Mouse (Mus musculus) stomach, embryonic 16.5 days (tissue): Measurements from ENCODE around the gene Cblb. TPM values are rescaled to one million over a fixed set of nuclear protein-coding genes. Genes with fewer than 3 reads are reported as not detected.

Experiments
- ATAC-seq: fragments of 200-750 bp; cut with Nextera tagmentation; 2 replicates; pipeline ENCODE4 v1.8.0; 2017; ENCODE audit warnings: moderate number of reproducible peaks, moderate TSS enrichment; ENCODE audit not compliant: insufficient read depth, low FRiP score
- H3K27ac ChIP-seq: fragments of 300-500 bp; sonication (generic); 2 replicates; pipeline ENCODE4 v1.5.1; 2014; ENCODE audit warnings: low read length
- H3K27me3 ChIP-seq: fragments of 300-500 bp; sonication (generic); 2 replicates; pipeline ENCODE4 v1.6.1; 2014; ENCODE audit warnings: low read length, control low read depth, mixed read lengths; ENCODE audit not compliant: control insufficient read depth, insufficient read depth
- H3K36me3 ChIP-seq: fragments of 300-500 bp; sonication (generic); 2 replicates; pipeline ENCODE4 v1.6.1; 2014; ENCODE audit warnings: low read length; ENCODE audit not compliant: control insufficient read depth, insufficient read depth
- H3K4me1 ChIP-seq: fragments of 300-500 bp; sonication (generic); 2 replicates; pipeline ENCODE4 v1.6.1; 2014; ENCODE audit warnings: low read length, control low read depth, mixed read lengths; ENCODE audit not compliant: control insufficient read depth, insufficient read depth
- H3K4me2 ChIP-seq: fragments of 300-500 bp; sonication (generic); 2 replicates; pipeline ENCODE4 v1.6.1; 2014; ENCODE audit warnings: low read depth, low read length, mixed read lengths
- H3K4me3 ChIP-seq: fragments of 300-500 bp; sonication (generic); replicated peaks from 2 replicates; pipeline ENCODE4 v1.5.1; 2014; ENCODE audit warnings: mild to moderate bottlenecking, low read length
- H3K9ac ChIP-seq: fragments of 300-500 bp; sonication (generic); 2 replicates; pipeline ENCODE4 v1.6.1; 2014; ENCODE audit warnings: low read length
- H3K9me3 ChIP-seq: fragments of 300-500 bp; sonication (generic); replicated peaks from 2 replicates; pipeline ENCODE4 v1.6.1; 2016; ENCODE audit warnings: low read length, control low read depth; ENCODE audit not compliant: control insufficient read depth
- WGBS: fragments of 180-500 bp; shearing (Covaris S2); extraction: QIAGEN DNeasy Blood & Tissue Kit; methylation state at CpG from one replicate; pipeline ENCODE4 v1.1.7; 2014; 5-methylcytosine and 5-hydroxymethylcytosine counted together
- polyA plus RNA-seq: library from polyadenylated mRNA; unstranded; fragments of >200 nt; fragmentation: Nextera tagmentation; extraction: Ambion mirVana; gene quantifications from 2 replicates; pipeline ENCODE4 v1.2.1, GENCODE M21; 2015

The Cblb gene
- polyA plus RNA-seq, 1 experiment from 2014 or later: 11.7 TPM

DNA sequence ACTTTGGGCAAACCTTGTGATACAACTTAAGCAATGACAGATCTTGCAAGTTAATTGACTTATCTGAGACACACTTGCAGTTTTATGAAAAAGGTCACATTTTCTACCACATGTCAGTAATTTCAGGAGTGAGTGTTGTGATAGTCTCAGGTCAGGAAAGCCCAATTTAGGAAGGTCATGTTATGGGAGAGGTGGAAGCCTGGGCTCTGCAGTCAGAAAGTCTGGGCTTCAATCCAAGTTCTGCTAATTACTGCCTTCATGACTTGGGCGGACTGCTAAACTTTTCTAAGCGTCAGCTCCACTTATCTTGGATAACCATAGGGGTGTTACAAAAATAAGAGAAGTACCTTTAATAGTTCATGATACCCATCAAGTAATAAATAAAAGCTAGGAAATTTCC, 22.6 kb upstream of the Cblb start:
- Histone ChIP-seq H3K4me2 (no peak overlapping the region), H3K9ac (no peak overlapping the region), H3K27ac (no peak overlapping the region), H3K4me1 (no peaks in the 10 kb centered on the region), H3K9me3 (no peaks in the 10 kb centered on the region), H3K4me3 (no peak overlapping the region), H3K36me3 (no peaks in the 10 kb centered on the region), H3K27me3 (no peaks in the 10 kb centered on the region)
- ATAC-seq: no peak
- WGBS: 21% methylated on average over 2 of the region's 2 CpGs

DNA sequence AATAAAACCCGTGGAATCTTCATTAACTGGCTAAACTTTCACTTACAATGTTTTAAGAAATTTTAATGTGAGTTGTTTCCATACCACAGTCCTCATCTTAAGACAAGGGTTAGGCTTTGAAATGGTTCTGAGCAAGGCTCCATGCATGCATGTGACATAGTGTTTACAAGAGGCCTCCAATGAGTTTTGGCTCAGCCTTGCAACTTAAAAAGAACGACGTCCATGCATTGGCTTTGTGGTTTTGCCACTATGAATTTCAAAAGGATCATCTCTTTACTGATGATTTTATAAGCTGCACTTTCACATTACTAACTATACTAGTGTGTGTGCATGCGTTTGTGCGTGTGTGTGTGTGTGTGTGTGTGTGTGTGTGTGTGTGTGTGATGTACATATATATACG, 21.6 kb upstream of the Cblb start:
- 83% methylated on average over 6 of the region's 6 CpGs for WGBS

DNA sequence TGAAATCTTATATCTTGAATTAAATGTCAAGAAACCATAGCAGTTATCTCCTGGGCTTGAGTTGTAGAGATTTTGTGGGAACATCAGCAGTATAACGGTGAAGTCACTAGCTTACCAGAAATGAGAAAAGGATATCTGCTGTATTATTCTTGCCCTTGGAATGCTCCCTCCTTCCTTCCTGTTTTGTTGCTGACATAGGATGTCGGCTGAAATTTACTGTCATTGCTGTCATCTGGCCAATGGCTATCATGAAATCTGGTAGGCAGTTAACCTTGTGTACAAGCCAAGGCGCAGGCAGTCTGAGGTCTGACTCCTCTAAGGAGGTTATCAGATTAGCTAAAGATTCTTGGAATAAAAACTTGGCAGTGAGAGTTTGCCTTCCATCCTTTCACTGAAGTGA, 18.0 kb upstream of the Cblb start:
- Histone ChIP-seq H3K9ac (no peak overlapping the region), H3K9me3 (no peaks in the 10 kb centered on the region), H3K4me1 (no peaks in the 10 kb centered on the region), H3K27ac (no peak overlapping the region), H3K4me2 (no peak overlapping the region), H3K4me3 (no peak overlapping the region), H3K27me3 (no peaks in the 10 kb centered on the region), H3K36me3 (no peaks in the 10 kb centered on the region)
- 80% methylated on average over 3 of the region's 3 CpGs for WGBS
- ATAC-seq: no peak

More for the DNA sequence above, 21.6 kb upstream of the Cblb start:
- Histone ChIP-seq H3K27me3 (no peaks in the 10 kb centered on the region), H3K4me1 (no peaks in the 10 kb centered on the region), H3K36me3 (no peaks in the 10 kb centered on the region), H3K4me2 (no peak overlapping the region), H3K27ac (no peak overlapping the region), H3K9me3 (no peaks in the 10 kb centered on the region), H3K4me3 (no peak overlapping the region), H3K9ac (no peak overlapping the region)
- ATAC-seq: no peak

DNA sequence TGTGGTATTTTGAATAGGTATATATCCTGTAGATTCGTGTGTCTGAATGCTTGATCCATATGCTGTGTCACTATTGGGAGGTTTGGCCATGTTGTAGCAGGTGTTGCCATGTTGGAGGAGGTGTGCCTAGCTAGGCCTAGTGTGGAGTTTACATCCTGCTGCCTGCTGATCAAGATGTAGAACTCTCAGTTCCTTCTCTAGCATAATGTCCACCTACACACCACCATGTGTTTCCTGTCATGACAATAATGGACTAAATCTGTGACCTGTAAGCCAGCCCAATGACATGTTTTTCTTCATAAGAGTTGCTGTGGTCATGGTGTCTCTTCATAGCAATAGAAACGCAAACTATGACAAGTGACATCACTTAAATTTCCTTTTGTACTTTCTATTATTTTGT, 17.2 kb upstream of the Cblb start:
- H3K4me2 ChIP-seq: no peak overlapping the region
- H3K9ac ChIP-seq: no peak overlapping the region
- H3K4me1 ChIP-seq: no peaks in the 10 kb centered on the region
- H3K27me3 ChIP-seq: no peaks in the 10 kb centered on the region
- 81% methylated on average over 2 of the region's 2 CpGs for WGBS
- ATAC-seq: no peak
- H3K36me3 ChIP-seq: no peaks in the 10 kb centered on the region
- no peak overlapping the region for H3K27ac ChIP-seq
- no peaks in the 10 kb centered on the region for H3K9me3 ChIP-seq
- no peak overlapping the region for H3K4me3 ChIP-seq

DNA sequence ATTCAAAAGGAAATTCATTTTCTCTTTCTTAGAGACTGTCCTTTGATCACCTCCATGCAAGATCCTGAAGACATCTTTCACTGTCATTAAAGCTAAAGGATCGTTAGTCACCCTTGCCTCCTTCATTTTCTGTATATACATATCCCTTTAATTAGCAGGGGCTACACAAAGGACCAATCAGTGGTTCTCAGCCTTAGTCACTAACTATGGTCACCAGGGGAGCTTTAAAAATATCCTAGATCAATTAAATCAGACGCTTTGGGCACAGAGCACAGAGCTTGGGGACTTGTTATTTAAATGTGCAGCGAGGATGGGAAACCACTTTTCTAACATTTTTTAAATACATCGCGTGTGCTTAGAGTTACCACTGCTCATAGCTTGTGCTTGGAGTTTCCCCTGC, 7.6 kb upstream of the Cblb start:
- H3K36me3 ChIP-seq: no peaks in the 10 kb centered on the region
- H3K9ac ChIP-seq: no peak overlapping the region
- no peaks in the 10 kb centered on the region for H3K27me3 ChIP-seq
- H3K27ac ChIP-seq: no peak overlapping the region
- ATAC-seq: no peak
- H3K4me2 ChIP-seq: no peak overlapping the region
- no peaks in the 10 kb centered on the region for H3K4me1 ChIP-seq
- H3K9me3 ChIP-seq: no peaks in the 10 kb centered on the region
- 79% methylated on average over 5 of the region's 5 CpGs for WGBS
- H3K4me3 ChIP-seq: no peak overlapping the region

DNA sequence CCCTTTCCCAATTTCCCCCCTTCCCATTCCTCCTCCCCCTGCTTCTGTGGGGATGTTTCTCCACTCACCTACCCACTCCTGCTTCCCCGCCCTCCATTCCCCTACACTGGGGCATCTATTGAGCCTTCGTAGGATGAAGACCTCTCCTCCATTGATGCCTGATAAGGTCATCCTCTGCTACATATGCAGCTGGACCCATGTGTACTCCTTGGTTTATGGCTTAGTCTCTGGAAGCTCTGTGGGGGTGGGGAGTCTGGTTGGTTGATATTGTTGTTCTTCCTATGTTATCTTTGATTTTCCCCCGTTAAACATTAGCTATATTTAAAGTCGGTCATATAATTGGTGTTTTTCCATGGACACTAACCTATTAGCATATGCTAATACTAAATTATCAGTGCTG, 3.7 kb upstream of the Cblb start:
- no peaks in the 10 kb centered on the region for H3K9me3 ChIP-seq
- no peak overlapping the region for H3K4me2 ChIP-seq
- H3K4me1 ChIP-seq: peaks cover 7% of the 10 kb centered on the region; the same call in 1 of the 2 replicates
- H3K9ac ChIP-seq: no peak overlapping the region
- H3K27me3 ChIP-seq: no peaks in the 10 kb centered on the region
- ATAC-seq: no peak
- no peak overlapping the region for H3K4me3 ChIP-seq
- 85% methylated on average over 4 of the region's 4 CpGs for WGBS
- no peak overlapping the region for H3K27ac ChIP-seq
- no peaks in the 10 kb centered on the region for H3K36me3 ChIP-seq

DNA sequence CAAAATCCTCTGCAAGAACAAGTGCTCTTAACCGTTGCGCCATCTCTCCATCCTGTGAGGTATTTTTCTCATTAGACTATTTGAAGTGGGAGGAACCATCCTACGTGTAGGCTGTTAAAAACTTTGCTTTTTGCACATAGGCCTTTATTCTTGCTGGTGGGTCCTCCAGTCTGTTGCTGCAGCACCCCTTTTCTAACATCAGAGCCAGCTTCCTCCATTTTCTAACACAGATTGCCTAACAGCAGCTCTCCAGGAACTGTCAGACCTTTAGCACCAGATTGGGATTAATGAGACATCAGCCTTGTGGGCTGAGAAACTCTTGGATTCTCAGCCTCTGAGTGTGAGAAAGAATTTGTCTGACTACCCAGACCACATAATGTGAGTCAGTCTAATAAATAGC, 2.0 kb upstream of the Cblb start:
- Histone ChIP-seq H3K9ac (no peak overlapping the region), H3K4me2 (no peak overlapping the region), H3K27me3 (no peaks in the 10 kb centered on the region), H3K36me3 (no peaks in the 10 kb centered on the region), H3K27ac (no peak overlapping the region), H3K4me3 (no peak overlapping the region), H3K4me1 (peaks cover 11% of the 10 kb centered on the region; the same call in 1 of the 2 replicates), H3K9me3 (no peaks in the 10 kb centered on the region)
- no peak for ATAC-seq
- WGBS: 80% methylated on average over 3 of the region's 3 CpGs

DNA sequence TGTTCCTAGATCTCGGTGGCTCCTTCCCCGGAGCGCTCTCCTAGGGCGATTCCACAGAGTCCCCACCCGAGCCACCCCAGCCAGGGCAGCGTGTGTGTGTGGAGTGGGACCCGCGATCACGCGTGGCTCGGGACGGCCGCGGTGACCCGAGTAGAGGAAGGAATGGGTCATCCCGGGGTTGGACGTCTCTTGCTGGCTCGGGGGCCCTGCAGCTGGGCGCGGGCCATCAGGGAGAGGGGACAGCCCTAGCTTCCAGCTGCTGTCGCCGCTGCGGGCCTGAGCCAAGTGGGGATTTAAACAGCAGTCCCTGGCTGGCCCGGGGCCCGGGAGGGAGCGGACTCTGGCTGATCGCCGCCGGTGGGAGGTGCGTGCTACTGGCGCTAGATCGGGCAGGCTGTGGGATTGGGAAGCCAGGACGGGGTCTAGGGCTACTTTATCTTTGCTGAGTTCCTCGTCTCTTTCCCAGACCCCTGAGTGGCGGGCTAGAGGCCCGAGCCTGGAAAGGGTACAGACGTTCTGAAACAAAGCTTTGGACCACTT, 757 bp downstream of the Cblb start:
- Histone ChIP-seq H3K27me3 (no peaks in the 10 kb centered on the region), H3K9ac (peak overlapping the region; percentile 86), H3K4me3 (peak overlapping the region; percentile 73), H3K9me3 (no peaks in the 10 kb centered on the region), H3K27ac (peak overlapping the region; percentile 98), H3K36me3 (peaks cover 3% of the 10 kb centered on the region; the same call in 1 of the 2 replicates), H3K4me1 (peaks cover 19% of the 10 kb centered on the region; the same call in 1 of the 2 replicates), H3K4me2 (peak overlapping the region; percentile 66)
- 1% methylated on average over 37 of the region's 37 CpGs for WGBS
- ATAC-seq: peak; percentile 83

DNA sequence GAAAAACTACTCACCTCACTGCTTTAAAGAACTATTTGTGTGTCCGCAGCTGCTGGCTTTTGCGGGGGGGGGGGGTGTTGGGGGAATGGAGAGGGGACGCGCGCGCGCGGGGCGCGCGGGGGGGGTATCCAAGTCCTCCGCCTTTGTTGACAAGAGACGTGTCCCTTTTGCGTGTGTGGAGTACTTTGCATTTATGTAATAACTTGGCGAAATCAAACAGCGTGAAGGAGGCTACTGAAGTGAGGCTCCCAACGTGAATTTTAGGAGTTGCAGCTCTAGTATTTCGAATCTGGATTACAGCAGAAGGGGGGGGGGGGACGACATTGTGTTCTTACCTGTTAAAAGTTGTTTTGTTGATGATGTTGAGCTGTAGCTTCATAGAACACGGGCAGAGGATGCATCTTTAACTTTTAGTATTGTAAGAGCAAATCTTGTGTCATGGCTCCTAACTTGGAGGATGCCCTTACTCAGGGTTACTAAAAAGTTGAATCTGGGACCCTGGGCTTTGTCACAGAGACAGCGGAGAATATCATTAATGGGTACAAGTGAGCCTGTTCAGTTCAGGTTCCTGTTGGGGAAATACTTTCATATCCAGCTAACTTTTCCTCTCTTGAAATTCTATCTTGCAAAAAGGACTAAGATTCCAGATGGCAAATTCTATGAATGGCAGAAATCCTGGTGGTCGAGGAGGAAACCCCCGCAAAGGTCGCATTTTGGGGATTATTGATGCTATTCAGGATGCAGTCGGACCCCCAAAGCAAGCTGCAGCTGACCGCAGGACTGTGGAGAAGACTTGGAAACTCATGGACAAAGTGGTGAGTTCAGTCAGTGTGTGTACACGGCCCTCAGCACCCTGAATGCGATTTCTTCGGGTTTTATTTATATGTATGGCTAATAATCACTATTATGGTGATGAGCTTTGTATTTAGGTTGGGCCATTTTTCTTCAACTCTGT, 1.6 kb downstream of the Cblb start:
- Histone ChIP-seq H3K9ac (peak overlapping the region; percentile 86), H3K4me3 (peak overlapping the region; percentile 73), H3K9me3 (no peaks in the 10 kb centered on the region), H3K27me3 (no peaks in the 10 kb centered on the region), H3K4me2 (peak overlapping the region; percentile 66), H3K27ac (peak overlapping the region; percentile 98; the same call in 1 of the 2 replicates), H3K36me3 (peaks cover 3% of the 10 kb centered on the region; the same call in 1 of the 2 replicates), H3K4me1 (peaks cover 20% of the 10 kb centered on the region; the same call in 1 of the 2 replicates)
- ATAC-seq: no peak
- 18% methylated on average over 29 of the region's 29 CpGs for WGBS
